Mouse (Mus musculus) frontal cortex, adult 2 months (tissue): ENCODE measurements around the gene Tgtp2. TPM values are rescaled to one million over a fixed set of nuclear protein-coding genes. Genes with fewer than 3 reads are reported as not detected.
"Not testable (repeated sequence)": the region's sequence is repeated elsewhere in the genome, so short reads cannot be mapped to it uniquely, and the experiment has no call there.

Experiments
- DNase-seq, 2 experiments: peaks; one replicate each; pipeline ENCODE4 v3.0.0; 2022; ENCODE audit warnings: low spot score in 1 of 2; ENCODE audit errors: extremely low spot score in 1 of 2
- polyA plus RNA-seq: library from polyadenylated mRNA; depleted of rRNA; stranded (reverse); fragments of >200 nt; gene quantifications from 2 replicates; pipeline ENCODE4 v1.2.3, GENCODE M21; 2012

Tgtp2 gene
- polyA plus RNA-seq, 1 experiment = 1.6 TPM

- no peak for DNase-seq
These were observed 22.9 kb upstream of the Tgtp2 start for GRCm38 (mm10) chr11:49086858-49087361.

- no peak for DNase-seq
These were observed 20.9 kb upstream of the Tgtp2 start for GRCm38 (mm10) chr11:49084875-49085274.

- DNase-seq = no peak
These were observed 20.4 kb upstream of the Tgtp2 start for GRCm38 (mm10) chr11:49084385-49084784.

- no peak for DNase-seq
These were observed 19.8 kb upstream of the Tgtp2 start for GRCm38 (mm10) chr11:49083808-49084207.

- peak; percentile 32 to 34 for DNase-seq
These were observed 19.1 kb upstream of the Tgtp2 start for GRCm38 (mm10) chr11:49083146-49083545.

GRCm38 (mm10) chr11:49081886-49082285 is 17.9 kb upstream of the Tgtp2 start:
- DNase-seq = no peak

- no peak for DNase-seq
These were observed 17.4 kb upstream of the Tgtp2 start for GRCm38 (mm10) chr11:49081356-49081755.

GRCm38 (mm10) chr11:49080636-49081035 is 16.6 kb upstream of the Tgtp2 start:
- no peak for DNase-seq

- DNase-seq = no peak
These were observed 14.7 kb upstream of the Tgtp2 start for GRCm38 (mm10) chr11:49078719-49079118.

- DNase-seq = no peak
These were observed 13.0 kb upstream of the Tgtp2 start for GRCm38 (mm10) chr11:49077012-49077411.

GRCm38 (mm10) chr11:49076001-49076757 is 12.2 kb upstream of the Tgtp2 start, which contains the start of gene Ifi47:
Gene Ifi47, plus strand, starts transcription at chr11:49076587.
- not testable (repeated sequence) for DNase-seq

GRCm38 (mm10) chr11:49068358-49068757 is 4.4 kb upstream of the Tgtp2 start:
- DNase-seq = no peak

- not testable (repeated sequence) for DNase-seq
These were observed 2.1 kb downstream of the Tgtp2 start for GRCm38 (mm10) chr11:49061865-49062264.

GRCm38 (mm10) chr11:49060061-49060460 is 3.9 kb downstream of the Tgtp2 start:
- DNase-seq = not testable (repeated sequence)

- DNase-seq = not testable (repeated sequence)
These were observed 12.1 kb downstream of the Tgtp2 start for GRCm38 (mm10) chr11:49051894-49052293.

- not testable (repeated sequence) for DNase-seq
These were observed 12.7 kb downstream of the Tgtp2 start, which contains the start of gene 9930111J21Rik2 for GRCm38 (mm10) chr11:49051093-49051891. Gene 9930111J21Rik2, minus strand, starts transcription at chr11:49051242.

- DNase-seq = not testable (repeated sequence)
These were observed 13.9 kb downstream of the Tgtp2 start for GRCm38 (mm10) chr11:49050064-49050463.

- not testable (repeated sequence) for DNase-seq
These were observed 51.9 kb downstream of the Tgtp2 start for GRCm38 (mm10) chr11:49012074-49012473.
